Mouse (Mus musculus): ENCODE measurements around the gene Nuf2.

GRCm38 (mm10) chr1:169491561-169491960 lies 39.7 kb downstream of the Nuf2 start:
- TF ChIP-seq CTCF (IDR thresholded peaks at IDR 0.05; ENCODE audit: borderline replicate concordance, insufficient read depth, low read length) (no peak), POLR2A (IDR thresholded peaks at IDR 0.05; ENCODE audit: low read depth, low read length) (no peak)

Measured in embryonic fibroblast, embryonic 13.5 days (primary cell).